Mouse (Mus musculus): Measurements from ENCODE around the gene Immp2l.

- TF ChIP-seq EP300 (IDR thresholded peaks at IDR 0.05; ENCODE audit: insufficient read depth, low read depth, low read length), result no peak
- TF ChIP-seq CTCF (IDR thresholded peaks at IDR 0.05), result no peak
Observed at GRCm38 (mm10) chr12:41425101-41425679, 401.3 kb downstream of the Immp2l start.

All from heart, adult 2 months (tissue).